Mouse (Mus musculus) embryonic facial prominence, embryonic 11.5 days (tissue): ENCODE results near the gene Hmgb1. TPM values are rescaled to one million over a fixed set of nuclear protein-coding genes. Genes with fewer than 3 reads are reported as not detected.
A peak's percentile ranks its signal among the peaks of the same experiment; 100 is the strongest.
"Not testable (repeated sequence)": the region's sequence is repeated elsewhere in the genome, so short reads cannot be mapped to it uniquely, and the experiment has no call there.

ENCODE experiments used
- ATAC-seq: fragments of 200-750 bp; cut with Nextera tagmentation; replicated peaks from 2 replicates; pipeline ENCODE4 v1.8.0; 2017; ENCODE audit warnings: low read depth; ENCODE audit not compliant: insufficient number of reproducible peaks, low FRiP score, low TSS enrichment
- DNase-seq: peaks from one replicate; pipeline ENCODE4 v3.0.0-alpha.2; 2015; ENCODE audit warnings: low spot score
- H3K27ac ChIP-seq: fragments of 300-500 bp; sonication (generic); replicated peaks from 2 replicates; pipeline ENCODE4 v1.5.1; 2014; ENCODE audit warnings: mild to moderate bottlenecking, low read depth, low read length, control low read depth
- H3K27me3 ChIP-seq: fragments of 300-500 bp; sonication (generic); 2 replicates; pipeline ENCODE4 v1.6.1; 2014; ENCODE audit warnings: mild to moderate bottlenecking, low read length, moderate library complexity, mixed read lengths; ENCODE audit not compliant: control insufficient read depth, insufficient read depth
- H3K36me3 ChIP-seq: fragments of 300-500 bp; sonication (generic); replicated peaks from 2 replicates; pipeline ENCODE4 v1.6.1; 2014; ENCODE audit warnings: low read depth, mild to moderate bottlenecking, low read length, moderate library complexity, mixed read lengths; ENCODE audit not compliant: control insufficient read depth, insufficient read depth
- H3K4me1 ChIP-seq: fragments of 300-500 bp; sonication (generic); 2 replicates; pipeline ENCODE4 v1.6.1; 2014; ENCODE audit warnings: low read length, mixed read lengths; ENCODE audit not compliant: control insufficient read depth, insufficient read depth
- H3K4me2 ChIP-seq: fragments of 300-500 bp; sonication (generic); 2 replicates; pipeline ENCODE4 v1.6.1; 2014; ENCODE audit warnings: low read depth, mild to moderate bottlenecking, control low read depth, low read length, moderate library complexity
- H3K4me3 ChIP-seq: fragments of 300-500 bp; sonication (generic); 2 replicates; pipeline ENCODE4 v1.5.1; 2014; ENCODE audit warnings: low read depth, low read length, control low read depth
- H3K9ac ChIP-seq: fragments of 300-500 bp; sonication (generic); replicated peaks from 2 replicates; pipeline ENCODE4 v1.6.1; 2014; ENCODE audit warnings: mild to moderate bottlenecking, control low read depth, low read length
- H3K9me3 ChIP-seq: fragments of 300-500 bp; sonication (generic); replicated peaks from 2 replicates; pipeline ENCODE4 v1.6.1; 2016; ENCODE audit warnings: mild to moderate bottlenecking, low read length, inconsistent platforms, mixed read lengths; ENCODE audit not compliant: control insufficient read depth
- WGBS: fragments of 180-500 bp; shearing (Covaris S2); extraction: QIAGEN DNeasy Blood & Tissue Kit; methylation state at CpG from one replicate; pipeline ENCODE4 v1.1.7; 2014; 5-methylcytosine and 5-hydroxymethylcytosine counted together
- polyA plus RNA-seq: library from polyadenylated mRNA; unstranded; fragments of >200 nt; fragmentation: Nextera tagmentation; extraction: Ambion mirVana; gene quantifications from 2 replicates; pipeline ENCODE4 v1.2.1, GENCODE M21; 2014

The Hmgb1 gene
- polyA plus RNA-seq, 1 experiment from 2014 or later, result 2,281 TPM

DNA sequence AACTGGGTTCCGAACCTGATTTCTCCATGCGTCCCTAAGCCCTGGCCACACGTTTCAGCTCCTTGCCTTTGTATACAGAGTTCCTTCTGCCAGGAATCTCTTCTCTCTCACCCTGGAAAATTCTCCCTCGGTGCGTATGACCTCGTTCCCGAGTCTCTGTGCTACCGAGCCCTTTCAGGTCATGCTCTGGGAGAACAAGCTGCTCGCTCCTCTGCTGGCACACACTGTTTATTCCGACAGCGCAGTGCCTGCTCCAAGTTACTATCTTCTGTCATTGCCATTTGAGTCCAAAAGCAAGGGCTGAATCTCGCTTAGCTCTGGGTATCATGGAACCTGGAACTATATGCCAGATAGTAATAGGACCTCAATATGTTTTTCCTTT lies 31.5 kb downstream of the Hmgb1 start:
- Histone ChIP-seq H3K36me3 (no peaks in the 10 kb centered on the region), H3K9ac (no peak overlapping the region), H3K27ac (0 out of 2 replicates have a peak overlapping the region, but pooled peaks have one; percentile 9), H3K4me3 (no peak overlapping the region), H3K4me1 (no peaks in the 10 kb centered on the region), H3K4me2 (no peak overlapping the region), H3K27me3 (no peaks in the 10 kb centered on the region), H3K9me3 (no peaks in the 10 kb centered on the region)
- DNase-seq (no peak), ATAC-seq (no peak)
- 54% methylated on average over 12 of the region's 12 CpGs for WGBS

DNA sequence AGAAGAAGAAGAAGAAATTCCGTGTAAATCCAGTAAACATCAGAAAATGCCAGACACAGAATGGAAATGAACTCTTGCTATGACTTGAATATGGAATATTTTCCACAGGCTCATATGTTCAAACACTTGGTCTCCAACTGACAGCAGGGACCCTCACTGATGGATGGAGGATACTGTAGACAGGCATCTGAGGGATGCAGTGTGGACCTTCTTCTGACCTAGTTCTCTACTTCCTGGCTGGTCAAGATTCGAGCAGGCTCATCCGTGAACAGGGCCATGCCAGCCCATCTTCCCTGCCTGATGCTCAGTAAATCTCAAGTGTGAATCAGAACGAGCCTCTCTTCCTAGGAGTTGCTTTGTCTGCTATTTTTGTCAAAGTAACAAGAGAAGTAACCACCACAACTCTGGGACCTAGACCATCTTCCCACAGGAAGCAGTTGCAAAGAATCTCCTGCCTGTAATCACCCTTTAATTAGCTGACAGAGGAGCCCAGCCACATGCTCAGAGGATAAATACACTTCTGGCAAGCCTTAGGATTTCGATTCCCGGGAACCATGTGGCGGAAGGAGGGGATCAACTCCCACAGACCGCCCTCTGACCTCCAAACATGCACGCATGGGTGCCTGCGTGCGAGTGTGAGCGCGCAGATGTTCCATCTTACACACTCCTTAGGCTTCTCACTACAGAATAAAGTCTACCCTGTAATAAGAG lies 32.1 kb downstream of the Hmgb1 start:
- Histone ChIP-seq H3K36me3 (no peaks in the 10 kb centered on the region), H3K27ac (0 out of 2 replicates have a peak overlapping the region, but pooled peaks have one; percentile 9), H3K9ac (no peak overlapping the region), H3K4me2 (no peak overlapping the region), H3K9me3 (no peaks in the 10 kb centered on the region), H3K4me3 (no peak overlapping the region), H3K4me1 (no peaks in the 10 kb centered on the region), H3K27me3 (no peaks in the 10 kb centered on the region)
- ATAC-seq (no peak), DNase-seq (peak; percentile 55)
- WGBS, result 43% methylated on average over 13 of the region's 13 CpGs

DNA sequence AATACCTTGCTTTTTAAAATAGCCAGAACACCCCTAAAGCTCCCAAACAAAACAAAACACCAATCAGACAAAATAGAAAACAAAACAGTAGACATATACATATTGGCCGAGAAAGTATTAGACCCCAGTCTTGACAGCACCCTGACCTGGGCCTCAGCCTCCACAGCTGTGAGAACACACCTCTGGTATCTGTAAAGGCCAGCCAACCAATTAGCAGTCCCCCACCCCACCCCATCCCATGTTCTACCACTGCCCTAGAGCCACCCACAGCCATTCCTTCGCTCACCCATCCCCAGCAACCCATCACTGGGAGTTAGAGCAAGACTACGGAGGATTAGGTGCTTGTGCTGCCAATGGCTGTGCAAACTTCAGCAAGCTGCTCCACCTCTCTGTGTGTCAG lies 33.4 kb downstream of the Hmgb1 start:
- Histone ChIP-seq H3K4me1 (no peaks in the 10 kb centered on the region), H3K4me2 (no peak overlapping the region), H3K27me3 (no peaks in the 10 kb centered on the region), H3K9ac (no peak overlapping the region), H3K27ac (no peak overlapping the region), H3K9me3 (no peaks in the 10 kb centered on the region), H3K4me3 (no peak overlapping the region), H3K36me3 (no peaks in the 10 kb centered on the region)
- no peak for DNase-seq
- 92% methylated on average over 3 of the region's 3 CpGs for WGBS
- ATAC-seq, result no peak

DNA sequence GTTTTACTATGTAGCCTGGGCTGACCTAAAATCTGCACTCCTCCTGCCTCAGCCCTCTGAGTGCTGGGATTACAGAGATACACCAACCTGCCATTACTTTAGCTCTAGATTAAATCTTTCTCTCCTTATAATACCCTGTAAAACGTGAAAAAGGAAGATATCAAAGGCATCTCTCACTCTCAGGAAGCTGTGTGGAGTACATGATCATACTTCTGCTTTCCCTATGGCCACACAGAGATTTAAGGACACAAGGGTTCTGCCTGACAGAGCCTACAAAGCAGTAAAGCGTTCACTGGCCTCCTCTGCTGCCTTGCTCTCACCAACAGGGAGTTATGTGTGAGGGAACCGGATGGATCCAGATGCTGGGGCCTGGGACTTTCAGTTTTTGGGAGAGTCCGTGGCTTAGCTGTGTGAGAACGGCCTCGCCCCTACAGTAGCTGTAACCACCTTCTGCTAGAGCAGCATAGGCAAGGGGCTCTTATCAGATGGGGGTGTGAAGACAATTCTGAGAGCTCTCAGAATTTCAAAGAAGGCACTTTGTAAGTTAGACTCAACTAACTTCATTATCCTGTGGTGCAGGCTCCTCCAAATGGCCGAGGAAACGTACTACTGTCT lies 36.8 kb downstream of the Hmgb1 start:
- no peaks in the 10 kb centered on the region for H3K27me3 ChIP-seq
- no peaks in the 10 kb centered on the region for H3K9me3 ChIP-seq
- no peaks in the 10 kb centered on the region for H3K4me1 ChIP-seq
- ATAC-seq (no peak), DNase-seq (no peak)
- H3K4me2 ChIP-seq, result no peak overlapping the region
- H3K27ac ChIP-seq, result no peak overlapping the region
- no peak overlapping the region for H3K4me3 ChIP-seq
- no peaks in the 10 kb centered on the region for H3K36me3 ChIP-seq
- WGBS, result 77% methylated on average over 8 of the region's 8 CpGs
- H3K9ac ChIP-seq, result no peak overlapping the region

DNA sequence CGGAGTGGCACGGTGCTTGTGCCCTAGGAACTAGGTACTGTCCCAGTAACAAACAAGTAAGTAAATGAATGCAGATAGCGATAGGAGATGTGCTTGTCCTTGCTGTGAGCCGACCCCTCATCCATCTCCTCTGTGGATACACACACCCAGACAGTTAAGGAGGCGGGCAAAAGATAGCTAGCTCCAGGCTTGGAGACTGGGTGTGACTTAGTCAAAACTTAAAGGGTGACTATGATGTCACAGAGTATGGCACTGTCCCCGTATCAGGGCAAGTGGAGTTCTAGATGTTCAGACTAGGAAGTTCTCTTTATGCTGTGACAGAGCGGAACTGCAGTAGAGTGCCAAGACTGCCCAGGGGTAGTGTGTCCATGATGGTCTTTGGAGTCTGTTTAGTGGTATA lies 37.6 kb downstream of the Hmgb1 start:
- no peaks in the 10 kb centered on the region for H3K9me3 ChIP-seq
- no peaks in the 10 kb centered on the region for H3K4me1 ChIP-seq
- ATAC-seq, result no peak
- H3K27ac ChIP-seq, result no peak overlapping the region
- H3K9ac ChIP-seq, result no peak overlapping the region
- H3K4me3 ChIP-seq, result no peak overlapping the region
- no peak for DNase-seq
- no peaks in the 10 kb centered on the region for H3K36me3 ChIP-seq
- H3K4me2 ChIP-seq, result no peak overlapping the region
- WGBS, result 92% methylated on average over 7 of the region's 7 CpGs
- H3K27me3 ChIP-seq, result no peaks in the 10 kb centered on the region

DNA sequence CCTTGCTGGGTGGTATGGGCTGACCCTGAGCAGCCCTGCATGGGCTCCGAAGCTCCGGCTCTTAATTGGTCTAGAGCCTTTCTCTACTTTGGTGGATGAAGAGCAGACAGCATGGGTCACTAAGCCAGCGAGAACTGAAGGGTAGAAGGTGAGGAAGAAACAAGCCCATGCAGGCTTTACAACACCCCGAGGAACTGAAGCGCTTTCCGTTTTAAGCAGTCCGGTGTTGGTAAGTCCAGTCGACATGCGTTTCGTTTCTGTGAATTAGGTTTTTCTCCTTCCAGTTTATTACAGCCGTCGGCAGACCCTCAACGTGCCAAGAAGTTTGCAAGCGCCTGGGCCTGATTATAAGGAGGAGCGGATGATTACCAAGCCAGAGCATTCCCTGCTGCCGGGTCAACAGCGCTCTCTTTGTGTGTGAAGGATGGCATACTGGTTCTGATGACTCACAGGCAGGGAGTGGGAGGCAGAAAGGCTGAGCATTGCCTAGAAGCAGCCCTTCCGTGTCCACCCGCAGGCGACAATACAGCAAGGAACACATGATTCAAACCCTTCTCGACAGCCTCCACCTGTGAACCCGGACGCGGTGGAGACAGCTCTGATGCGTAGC lies 40.4 kb downstream of the Hmgb1 start:
- WGBS, result 71% methylated on average over 25 of the region's 25 CpGs
- ATAC-seq (no peak), DNase-seq (peak; percentile 22)
- Histone ChIP-seq H3K36me3 (no peaks in the 10 kb centered on the region), H3K9me3 (no peaks in the 10 kb centered on the region), H3K27me3 (no peaks in the 10 kb centered on the region), H3K27ac (no peak overlapping the region), H3K4me3 (no peak overlapping the region), H3K4me1 (no peaks in the 10 kb centered on the region), H3K4me2 (no peak overlapping the region), H3K9ac (no peak overlapping the region)

DNA sequence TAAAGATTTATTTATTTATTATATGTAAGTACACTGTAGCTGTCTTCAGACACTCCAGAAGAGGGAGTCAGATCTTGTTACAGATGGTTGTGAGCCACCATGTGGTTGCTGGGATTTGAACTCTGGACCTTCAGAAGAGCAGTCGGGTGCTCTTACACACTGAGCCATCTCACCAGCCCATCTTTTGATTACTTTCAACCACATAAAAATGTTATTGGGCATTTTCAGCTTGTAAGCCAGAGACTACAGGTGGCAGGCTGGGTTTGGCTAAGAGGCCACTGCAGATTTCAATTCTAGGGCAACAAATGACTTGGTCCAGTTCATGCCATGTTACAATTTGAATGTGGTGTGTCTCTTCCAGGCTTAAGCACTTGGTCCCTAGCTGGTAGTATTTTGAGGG lies 43.1 kb downstream of the Hmgb1 start:
- not testable (repeated sequence) for H3K4me3 ChIP-seq, DNase-seq, H3K27ac ChIP-seq, H3K27me3 ChIP-seq, H3K9ac ChIP-seq, H3K36me3 ChIP-seq, H3K4me1 ChIP-seq, H3K9me3 ChIP-seq, H3K4me2 ChIP-seq, ATAC-seq
- WGBS, result 90% methylated on average over 1 of the region's 1 CpGs

DNA sequence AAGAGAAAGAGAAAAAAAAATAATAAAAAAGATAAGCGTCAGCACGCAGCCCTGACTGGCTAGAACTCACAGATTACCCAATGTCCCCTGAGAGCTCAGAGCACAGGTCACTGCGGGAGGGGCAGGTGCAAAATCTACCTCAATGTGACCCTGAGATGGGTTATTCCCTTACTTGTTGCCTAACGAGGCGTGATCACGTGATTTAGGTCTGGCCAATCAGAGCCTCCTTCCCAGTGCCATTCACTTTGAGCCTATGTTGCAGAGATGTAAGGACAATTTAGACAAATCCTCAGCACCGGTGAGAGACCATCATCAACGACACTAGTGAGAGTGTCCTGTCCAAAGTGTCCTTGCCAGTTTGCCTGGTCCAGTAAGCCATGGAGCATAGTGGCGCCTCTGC lies 44.0 kb downstream of the Hmgb1 start:
- Histone ChIP-seq H3K27me3 (no peaks in the 10 kb centered on the region), H3K36me3 (no peaks in the 10 kb centered on the region), H3K9ac (no peak overlapping the region), H3K27ac (no peak overlapping the region), H3K4me1 (no peaks in the 10 kb centered on the region), H3K9me3 (no peaks in the 10 kb centered on the region), H3K4me3 (no peak overlapping the region), H3K4me2 (no peak overlapping the region)
- DNase-seq (no peak), ATAC-seq (no peak)
- 54% methylated on average over 9 of the region's 9 CpGs for WGBS
